Mouse (Mus musculus): ENCODE results near the gene Ccdc12.

DNA sequence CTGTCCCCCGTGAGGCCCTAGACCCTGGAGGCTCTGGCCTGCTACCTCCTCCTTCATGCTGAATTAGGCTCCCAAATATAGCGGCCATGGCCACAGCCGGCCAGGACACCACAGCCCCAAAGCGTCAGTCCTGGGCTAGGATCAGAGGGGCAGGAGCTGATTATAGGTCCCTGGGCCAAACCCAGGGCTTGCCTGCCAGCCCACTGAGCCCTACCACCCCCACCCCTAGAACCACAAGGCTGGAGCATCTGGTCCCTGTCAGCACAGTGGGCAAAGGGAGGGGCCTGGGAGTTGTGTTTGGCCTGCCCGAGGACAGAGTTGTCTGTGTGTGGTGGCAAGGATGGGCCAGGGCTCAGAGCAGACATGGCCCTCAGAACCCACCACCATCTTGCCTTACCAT lies 101.5 kb downstream of the Ccdc12 start:
- TF ChIP-seq CTCF (conservative IDR thresholded peaks at IDR 0.05; ENCODE audit: low read length): no peak
- no peak for TF ChIP-seq POU5F1 (IDR thresholded peaks at IDR 0.05; ENCODE audit: borderline replicate concordance, low read length)
